Mouse (Mus musculus): ENCODE measurements around the gene Eif5a.
"Not testable (repeated sequence)": the region's sequence is repeated elsewhere in the genome, so short reads cannot be mapped to it uniquely, and the experiment has no call there.

Eif5a gene

DNA sequence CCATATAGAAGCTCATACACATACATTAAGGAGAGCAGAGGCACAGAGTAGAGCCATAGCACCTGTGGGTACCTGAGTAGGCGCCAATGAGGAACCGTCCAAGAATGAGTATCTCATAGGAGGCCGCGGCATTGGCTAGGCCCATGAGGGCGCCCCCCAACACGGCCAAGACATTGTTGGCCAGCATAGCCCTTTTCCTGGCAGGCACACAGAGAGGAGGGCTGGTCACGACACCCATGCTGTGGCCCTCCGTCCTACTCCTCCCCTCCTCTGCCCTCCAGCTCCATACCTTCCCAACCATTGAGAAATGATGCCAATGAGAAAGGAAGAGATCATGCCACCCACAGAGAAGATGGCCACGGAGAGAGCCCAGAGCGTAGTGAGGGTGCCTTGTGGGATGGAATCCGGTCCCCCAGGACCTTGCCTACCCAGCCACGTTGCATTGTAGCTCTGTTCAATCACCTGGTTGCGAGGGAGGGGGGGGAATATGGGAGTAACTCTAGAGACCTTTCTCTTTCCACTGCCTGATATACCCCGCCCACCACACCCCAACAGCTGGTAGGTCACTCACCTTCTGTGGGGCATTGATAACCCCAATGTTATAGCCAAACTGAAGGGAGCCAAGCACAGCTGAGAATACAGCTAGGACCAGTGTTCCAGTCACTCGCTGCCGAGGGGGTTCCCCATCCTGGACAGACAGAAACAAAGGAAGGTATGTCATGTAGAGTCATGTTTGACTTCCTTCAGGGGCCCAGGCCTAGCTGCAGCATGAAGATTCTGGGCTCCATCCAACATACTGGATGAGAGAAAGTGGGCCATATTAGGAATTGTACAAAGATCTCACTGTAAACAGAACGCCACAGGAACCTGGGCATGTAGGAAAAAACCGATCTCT, 24.5 kb upstream of the Eif5a start:
- no peak for DNase-seq (ENCODE audit: low spot score in 2 of 2)

DNA sequence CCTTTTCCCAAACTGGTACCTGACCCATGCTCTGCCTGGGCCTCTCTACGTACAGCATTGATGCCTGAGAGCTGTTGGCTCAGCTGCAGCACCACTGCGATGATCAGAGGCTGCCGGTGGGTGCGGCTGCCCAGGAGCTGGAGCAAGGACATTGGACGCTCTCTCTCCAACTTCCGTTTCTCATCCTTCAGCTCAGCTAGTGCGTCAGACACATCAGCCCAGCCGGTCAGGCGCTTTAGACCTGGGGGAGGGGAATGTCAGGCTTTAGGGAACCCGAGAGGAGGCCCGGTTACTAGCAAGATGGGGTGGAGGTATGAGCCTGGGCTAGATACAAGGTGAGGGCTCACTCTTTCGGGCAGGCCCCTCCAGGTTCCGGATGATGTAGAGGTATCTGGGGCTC, 23.5 kb upstream of the Eif5a start:
- DNase-seq (ENCODE audit: low spot score in 2 of 2), result no peak

DNA sequence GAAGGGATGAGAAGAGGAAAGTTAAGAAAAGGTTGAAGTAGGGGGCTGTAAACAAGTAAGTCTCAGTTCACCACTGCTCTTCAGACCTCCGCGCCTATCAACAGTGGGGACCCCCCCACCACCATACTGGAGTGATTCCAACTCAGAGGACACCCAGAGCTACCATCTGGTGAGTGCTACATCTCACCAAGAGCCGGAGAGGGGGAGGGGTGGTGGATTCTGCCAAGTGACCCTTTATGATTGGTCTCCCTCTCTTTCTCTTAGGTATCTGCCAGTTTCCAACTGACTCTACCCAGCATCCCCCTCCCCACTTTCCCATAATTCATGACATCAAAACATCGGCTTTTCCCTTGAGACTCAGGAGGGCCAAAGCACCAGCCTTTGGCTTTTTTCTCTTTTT, 19.2 kb upstream of the Eif5a start:
- no peak for DNase-seq (ENCODE audit: low spot score in 2 of 2)

DNA sequence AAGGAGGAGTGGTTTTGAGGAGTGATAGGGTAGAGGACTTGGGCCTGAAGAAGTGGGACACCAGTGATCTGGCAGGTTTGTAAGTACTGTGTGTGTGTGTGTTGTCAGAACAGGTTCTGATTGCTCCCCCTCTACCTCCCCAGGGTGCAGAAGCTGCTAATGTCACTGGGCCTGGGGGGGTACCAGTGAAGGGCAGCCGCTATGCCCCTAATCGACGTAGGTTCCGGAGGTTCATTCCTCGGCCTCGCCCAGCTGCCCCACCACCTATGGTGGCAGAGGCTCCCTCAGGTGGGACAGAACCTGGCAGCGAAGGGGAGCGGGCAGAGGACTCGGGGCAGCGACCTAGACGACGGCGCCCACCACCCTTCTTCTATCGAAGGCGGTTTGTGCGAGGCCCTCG, 18.0 kb upstream of the Eif5a start:
- no peak for DNase-seq (ENCODE audit: low spot score in 2 of 2)

DNA sequence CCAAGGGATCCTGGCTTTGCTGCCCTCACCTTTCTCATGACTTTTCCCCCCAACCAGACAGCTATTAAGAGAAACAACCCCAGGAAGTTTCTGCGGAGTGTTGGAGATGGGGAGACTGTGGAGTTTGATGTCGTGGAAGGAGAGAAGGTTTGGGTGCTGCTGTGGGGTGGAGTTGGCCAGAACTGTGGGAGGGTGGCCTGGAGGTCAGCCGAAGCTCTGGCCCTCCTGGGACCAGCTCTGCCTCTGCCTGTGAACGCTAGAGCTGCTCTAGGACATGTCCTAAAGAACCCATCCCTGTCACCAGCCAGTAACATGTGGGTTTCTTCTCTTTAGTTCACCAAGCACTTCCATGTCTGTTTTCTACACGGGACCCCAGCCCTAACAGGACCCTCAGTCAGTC, 17.4 kb upstream of the Eif5a start:
- no peak for DNase-seq (ENCODE audit: low spot score in 2 of 2)

DNA sequence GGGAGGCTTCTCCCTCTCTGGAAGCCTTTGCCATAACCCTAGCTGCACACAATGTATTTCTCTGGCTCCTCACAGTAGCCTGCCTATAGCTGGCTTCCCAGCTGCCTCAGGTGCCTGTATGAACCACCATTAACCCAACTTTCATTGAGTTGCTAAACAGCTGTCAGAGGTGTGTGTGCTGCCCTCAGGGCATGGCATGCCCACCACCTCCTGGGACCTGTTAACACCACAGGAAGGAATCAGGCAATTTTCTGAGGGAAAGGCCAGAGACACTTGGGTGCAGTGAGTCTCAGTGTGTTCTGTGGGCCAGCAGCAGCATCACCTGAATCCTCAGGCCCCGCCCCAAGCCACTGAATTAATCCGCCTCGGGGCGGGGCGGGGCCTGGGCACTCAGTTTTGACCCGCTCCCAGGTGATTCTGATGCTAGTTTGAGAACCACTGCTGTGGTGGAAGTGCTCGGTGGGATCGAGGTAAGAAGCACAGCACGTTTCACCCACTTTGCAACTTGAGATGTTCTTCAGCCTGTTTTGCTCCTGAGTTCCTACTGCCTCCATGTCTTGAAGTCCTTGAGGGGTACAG, 16.7 kb upstream of the Eif5a start:
- DNase-seq (ENCODE audit: low spot score in 2 of 2), result no peak

DNA sequence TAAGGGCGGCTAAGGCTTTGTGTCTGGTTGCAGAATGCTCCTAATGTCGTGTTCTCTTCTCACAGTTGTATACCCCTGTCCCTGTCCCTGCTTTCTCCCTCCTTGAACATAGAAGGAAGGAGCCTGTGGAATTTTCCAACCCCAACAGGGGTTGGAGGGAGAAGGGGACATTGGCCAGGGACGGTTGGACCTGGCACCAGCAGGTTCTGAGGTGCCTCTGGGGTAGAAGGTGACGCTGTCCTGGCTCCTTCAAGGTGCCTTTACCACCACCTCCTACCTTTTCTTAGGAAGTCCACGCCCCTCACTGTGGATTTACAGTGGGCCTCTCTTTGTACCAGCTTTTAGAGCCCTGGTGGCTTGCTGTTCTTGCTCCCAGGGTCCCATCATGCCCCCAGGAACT, 16.1 kb upstream of the Eif5a start:
- DNase-seq (ENCODE audit: low spot score in 2 of 2), result no peak

DNA sequence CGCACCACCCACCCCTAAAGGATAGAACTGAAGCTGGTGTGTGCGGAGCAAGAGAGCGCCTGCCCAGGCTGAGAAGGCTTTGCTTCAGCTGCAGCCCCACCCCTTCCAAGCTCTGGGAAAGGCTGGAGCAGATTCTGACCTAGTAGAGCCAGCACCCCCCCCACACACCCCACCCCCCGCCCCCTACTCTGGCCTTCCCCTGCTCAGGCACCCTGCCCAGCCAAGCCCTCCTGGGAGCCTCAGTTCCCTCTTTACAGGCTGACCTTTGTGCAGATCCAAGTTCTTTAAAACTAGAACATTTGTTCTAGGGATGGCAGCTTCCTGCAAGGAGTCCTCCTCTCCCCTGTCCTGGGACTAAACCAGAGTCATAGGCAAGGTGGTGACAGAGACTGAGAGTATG, 15.6 kb upstream of the Eif5a start:
- DNase-seq (ENCODE audit: low spot score in 2 of 2), result no peak

DNA sequence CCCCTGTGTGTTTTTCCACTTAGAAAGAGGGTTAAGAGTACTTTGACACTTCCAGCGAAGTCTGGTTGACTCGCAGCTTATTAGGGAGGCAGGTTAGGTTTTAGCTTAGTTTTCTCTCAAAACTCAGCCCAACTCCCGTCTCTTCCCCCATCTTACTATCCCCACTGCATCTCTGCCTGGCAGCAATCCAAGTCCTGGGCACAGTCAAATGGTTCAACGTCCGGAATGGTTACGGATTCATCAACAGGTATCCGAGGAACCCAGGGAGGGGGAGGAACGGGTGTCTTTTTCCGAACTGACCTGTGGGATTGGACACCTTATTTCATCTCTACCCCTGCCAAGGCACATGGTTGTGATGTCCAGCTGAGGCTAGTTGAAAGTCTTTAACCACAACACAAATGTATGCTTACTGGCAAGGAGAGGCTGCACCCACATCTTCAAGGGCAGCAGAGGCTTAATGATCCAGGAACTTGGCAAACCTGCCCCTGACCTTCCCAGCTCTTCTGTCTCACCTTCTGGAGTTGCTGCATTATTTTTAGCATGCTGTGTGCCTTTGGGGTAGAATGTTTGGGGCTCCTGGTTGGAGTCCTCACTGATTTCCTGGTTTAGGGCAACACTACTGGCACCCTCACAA, 15.1 kb upstream of the Eif5a start:
- DNase-seq (ENCODE audit: low spot score in 2 of 2), result no peak

DNA sequence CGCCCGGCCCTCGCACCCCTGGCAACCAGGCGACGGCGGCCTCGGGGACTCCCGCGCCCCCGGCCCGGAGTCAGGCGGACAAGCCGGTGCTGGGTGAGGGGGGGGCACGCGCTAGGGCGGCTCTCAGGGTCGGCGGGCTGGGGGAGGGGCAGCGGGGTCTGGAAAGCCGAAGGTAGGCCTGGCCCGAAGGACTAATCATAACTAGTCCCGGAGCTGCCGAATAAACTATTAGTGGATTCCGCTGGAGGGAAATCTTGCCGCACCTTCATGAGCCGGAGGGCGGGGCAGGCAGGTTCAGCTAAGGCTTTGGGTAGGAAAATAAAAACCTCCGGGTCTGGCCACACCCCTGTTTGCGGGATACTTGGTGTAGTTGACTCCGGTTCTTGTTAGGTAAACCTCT, 14.4 kb upstream of the Eif5a start:
- no peak for DNase-seq (ENCODE audit: low spot score in 2 of 2)

DNA sequence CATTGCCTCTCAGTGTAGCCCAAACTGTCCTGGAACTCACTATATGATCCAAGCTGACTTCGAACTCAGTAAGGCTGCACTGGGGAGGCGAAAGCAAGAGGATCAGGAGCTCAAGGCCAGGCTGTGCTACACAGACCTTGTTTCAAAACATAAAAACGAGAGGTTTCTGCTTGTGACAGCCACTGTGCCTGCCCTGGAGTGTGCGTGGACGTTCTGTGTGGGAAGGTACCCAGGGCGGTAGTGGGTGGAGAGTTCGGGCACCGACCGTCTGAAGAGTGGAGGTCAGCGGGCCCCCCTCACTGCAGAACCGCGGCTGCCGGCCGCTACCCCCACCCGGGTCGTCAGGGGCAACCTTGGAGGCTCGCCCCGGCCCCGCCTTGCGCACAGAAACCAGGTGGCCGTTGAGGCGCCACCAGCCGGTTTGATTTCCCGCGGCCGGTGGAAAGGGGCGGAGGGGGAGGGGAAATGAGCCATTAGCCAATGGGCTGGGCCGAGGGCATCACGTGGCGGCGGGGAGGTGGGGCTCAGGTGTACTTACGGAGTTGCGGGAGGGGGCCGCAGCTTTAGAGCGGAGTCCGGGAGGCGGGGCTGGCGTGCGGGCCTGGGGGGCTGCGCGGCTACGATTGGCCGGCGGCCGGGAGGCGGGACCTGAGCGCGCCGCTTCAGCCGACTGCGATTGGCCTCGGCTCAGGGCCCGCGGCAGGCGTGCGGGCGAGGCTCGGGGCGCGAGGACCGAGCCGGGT, 13.6 kb upstream of the Eif5a start, which contains the start of gene Ybx2:
Ybx2 (plus strand) TSS at position 660 of the 743 bp plus-strand sequence.
- DNase-seq (ENCODE audit: low spot score in 2 of 2), result peak; percentile 94

DNA sequence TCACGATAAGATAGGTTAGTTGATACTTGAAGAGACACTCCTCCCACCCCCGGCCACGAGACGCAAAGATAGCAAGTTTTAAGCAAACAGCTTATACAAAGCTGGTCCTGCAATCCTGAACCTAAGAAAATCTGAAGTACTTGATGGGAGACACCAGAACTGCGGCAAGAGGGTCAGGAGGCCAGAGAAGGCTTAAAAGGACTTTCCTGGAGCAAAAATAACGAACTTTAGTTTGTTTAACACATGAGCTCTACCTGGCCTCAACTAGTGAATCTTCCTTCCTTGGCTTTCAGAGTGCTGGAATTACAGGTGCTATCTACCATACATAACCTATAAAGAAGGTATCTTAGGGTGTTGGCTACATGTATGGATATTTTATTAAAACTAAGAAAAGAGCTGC, 12.9 kb upstream of the Eif5a start:
- no peak for DNase-seq (ENCODE audit: low spot score in 2 of 2)

DNA sequence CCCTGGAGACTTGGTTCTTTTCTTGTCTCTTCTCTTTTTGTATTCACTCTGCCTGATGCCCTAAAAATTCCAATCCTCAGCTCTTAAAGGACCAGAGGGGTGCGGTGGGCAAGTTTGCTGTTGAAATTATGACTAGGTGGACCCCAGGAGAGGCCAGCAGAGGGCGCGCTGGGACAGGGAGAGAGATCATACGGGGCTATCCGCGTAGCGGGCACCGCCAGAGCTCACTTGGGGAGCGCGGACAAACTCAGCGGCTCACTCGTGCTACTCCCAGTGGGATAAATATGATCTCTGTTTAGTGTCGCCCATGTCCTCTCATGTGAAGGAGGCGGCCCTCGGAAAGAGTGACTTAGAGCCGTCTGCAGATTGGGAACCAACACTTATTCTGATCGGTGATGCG, 12.4 kb upstream of the Eif5a start:
- peak; percentile 88 to 94 for DNase-seq (ENCODE audit: low spot score in 2 of 2)

DNA sequence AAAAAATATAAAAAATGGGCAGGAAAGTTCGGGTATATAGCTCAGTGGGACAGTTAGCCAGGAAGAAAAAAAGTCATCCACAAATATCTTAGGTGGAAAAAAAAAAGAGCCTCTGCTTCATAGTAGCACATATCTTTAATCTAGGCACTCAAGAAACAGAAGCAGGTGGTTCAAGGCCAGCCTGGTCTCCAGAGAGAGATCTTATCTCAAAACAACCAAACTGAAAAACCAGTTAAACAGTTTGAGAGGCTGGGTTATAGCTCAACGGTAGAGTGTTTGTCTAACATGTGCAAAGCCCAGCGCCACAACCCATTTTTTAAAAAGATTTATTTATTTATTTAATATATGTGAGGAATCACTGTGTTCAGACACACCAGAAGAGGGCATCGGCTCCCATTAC, 11.3 kb upstream of the Eif5a start:
- DNase-seq (ENCODE audit: low spot score in 2 of 2), result no peak

DNA sequence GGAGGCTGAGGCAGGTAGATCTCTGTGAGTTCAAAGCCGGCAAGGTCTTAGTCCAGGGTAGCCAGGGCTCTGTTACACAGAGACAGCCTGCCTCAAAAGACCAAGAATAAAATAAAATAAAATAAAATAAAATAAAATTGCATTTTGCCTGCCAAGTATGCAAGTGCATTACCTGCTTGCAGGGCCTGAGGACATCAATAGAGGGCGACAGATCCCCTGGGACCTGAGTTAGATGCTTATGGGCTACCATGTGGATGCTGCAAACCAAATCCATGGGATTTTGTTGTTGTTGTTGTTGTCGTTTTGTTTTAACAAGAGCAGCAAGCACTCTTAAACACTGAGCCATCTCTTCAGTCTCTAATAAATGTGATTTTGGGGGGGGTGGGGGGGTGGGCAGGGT, 10.5 kb upstream of the Eif5a start:
- DNase-seq (ENCODE audit: low spot score in 2 of 2), result no peak

DNA sequence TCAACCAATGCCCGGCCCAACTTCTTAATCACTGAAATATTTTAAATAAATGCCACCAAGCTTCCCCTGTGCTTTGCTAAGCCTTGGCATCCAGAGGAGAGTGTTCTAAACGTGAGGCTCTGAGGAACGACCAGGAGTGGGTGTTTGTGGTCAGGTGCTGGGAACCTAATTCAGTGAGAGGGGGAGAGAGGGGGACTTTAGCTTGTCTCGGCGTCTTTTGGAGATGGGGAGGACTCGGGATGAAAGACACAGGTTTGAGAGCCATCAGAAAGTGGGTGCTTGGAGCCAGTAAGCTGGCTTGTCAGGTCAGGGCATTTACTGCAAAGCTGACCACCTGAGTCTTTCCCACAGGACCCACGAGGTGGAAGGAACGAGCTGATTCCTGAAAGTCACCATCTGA, 10.0 kb upstream of the Eif5a start:
- DNase-seq (ENCODE audit: low spot score in 2 of 2), result no peak

DNA sequence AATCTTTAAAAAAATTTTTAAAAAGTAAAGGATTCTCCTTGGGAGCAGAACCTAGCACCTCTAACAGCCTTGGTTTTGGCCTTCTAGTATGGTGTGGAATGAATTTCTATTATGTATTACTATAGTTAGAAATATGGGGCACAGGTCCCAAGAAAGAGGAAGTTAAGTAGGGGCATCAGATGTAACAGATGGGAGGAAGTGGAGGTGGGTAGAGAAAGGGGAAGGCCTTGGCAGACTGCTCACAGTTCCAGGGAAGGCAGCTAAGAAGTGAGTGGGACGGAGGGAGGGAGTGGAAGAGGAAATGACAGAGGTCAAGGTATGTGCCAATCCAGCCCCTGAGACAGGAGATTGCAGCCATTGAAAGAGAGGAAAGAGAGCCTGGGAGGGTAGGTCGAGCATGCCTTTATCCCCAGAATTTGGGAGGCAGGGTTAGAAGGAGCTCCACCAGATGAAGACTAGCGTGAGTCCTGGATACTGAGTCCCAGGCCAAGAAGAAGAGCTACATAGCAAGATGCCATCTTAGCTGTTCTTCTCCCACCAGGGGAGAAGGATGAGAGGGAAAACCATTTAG, 9.3 kb upstream of the Eif5a start:
- no peak for DNase-seq (ENCODE audit: low spot score in 2 of 2)

DNA sequence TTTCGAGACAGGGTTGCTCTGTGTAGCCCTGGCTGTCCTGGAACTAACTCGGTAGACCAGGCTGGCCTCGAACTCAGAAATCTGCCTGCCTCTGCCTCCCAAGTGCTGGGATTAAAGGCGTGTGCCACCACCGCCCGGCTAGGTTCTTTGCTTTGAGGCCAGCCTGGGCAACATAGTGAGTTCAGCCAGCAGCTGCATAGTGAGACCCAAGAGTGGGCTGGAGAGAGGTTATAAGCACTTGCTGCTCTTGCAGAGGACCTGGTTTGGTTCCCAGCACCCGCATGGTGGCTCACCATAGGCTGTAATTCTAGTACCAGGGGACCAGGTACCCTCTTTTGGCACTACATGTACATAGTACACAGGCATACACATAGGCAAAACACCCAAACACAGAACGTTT, 8.4 kb upstream of the Eif5a start:
- DNase-seq (ENCODE audit: low spot score in 2 of 2), result not testable (repeated sequence)

DNA sequence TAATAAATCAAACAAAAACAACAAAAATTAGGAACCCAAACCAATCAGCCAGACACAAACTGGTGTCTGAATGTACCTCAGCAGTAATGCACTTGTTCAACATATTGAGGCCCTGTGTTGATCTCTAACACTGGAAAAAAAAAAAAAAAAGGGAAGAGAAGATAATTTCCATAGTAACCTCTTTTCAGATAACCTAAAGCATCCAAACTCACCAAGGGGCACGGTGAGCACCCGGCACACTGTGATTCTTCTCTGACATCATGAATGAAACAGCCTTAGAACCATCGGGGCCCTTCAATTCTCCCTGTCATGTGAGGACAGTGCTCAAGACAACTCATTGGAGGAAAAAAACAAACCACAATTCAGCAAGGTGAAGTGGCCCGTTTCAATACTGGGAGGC, 8.0 kb upstream of the Eif5a start:
- no peak for DNase-seq (ENCODE audit: low spot score in 2 of 2)

DNA sequence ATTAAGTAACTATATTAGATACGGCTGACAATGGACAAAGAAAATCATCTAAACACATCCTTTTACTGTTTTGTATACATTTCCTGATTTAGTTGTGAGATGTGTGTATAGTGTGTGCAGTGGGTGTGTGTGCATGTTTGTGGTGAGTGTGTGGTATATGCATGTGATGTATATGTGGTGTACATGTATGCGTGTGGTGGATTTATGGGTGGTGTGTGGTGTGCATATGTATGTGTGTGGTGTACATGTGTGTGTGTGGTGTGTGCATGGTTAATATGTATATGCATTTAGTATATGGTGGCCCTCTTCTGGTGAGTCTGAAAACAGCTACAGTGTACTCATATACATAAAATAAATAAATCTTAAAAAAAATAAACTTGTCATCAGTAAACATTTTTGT, 5.7 kb upstream of the Eif5a start:
- no peak for DNase-seq (ENCODE audit: low spot score in 2 of 2)

DNA sequence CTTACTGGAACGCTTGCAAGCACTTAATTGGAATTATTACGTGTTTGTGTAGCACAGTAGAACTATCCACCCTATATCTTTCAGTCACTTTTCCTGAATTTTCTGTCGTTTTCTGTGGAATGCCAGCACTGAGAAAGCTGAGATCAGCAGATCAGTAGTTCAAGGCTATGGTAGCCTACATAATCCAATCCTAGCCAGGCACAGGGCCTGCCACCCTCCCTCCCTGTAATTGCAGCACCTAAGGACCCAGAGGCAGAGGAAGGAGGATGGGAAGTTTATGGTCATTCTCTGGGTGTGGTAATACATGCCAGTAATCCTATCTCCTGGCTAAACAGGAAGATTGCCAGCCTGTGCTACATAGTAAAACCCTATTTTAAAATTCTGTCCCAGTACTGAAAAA, 1.0 kb upstream of the Eif5a start:
- DNase-seq (ENCODE audit: low spot score in 2 of 2), result no peak
